Mouse (Mus musculus) E14TG2a.4 (cell line): ENCODE measurements at regions not wholly inside any gene's neighbourhood (a gene's known extent, or its start where the extent isn't known, plus 50 kb on each side); places are given as distances from the start of the nearest gene placed in this dataset.

Source experiments
- CTCF ChIP-seq: conservative IDR thresholded peaks from 2 replicates; pipeline ENCODE4 v1.5.1; 2014; ENCODE audit warnings: low read length
- NANOG ChIP-seq: IDR thresholded peaks from 2 replicates; pipeline ENCODE4 v1.6.1; 2014; ENCODE audit warnings: borderline replicate concordance, low read length, mixed read lengths
- POU5F1 ChIP-seq: IDR thresholded peaks from 2 replicates; pipeline ENCODE4 v1.6.1; 2014; ENCODE audit warnings: low read length, borderline replicate concordance

DNA sequence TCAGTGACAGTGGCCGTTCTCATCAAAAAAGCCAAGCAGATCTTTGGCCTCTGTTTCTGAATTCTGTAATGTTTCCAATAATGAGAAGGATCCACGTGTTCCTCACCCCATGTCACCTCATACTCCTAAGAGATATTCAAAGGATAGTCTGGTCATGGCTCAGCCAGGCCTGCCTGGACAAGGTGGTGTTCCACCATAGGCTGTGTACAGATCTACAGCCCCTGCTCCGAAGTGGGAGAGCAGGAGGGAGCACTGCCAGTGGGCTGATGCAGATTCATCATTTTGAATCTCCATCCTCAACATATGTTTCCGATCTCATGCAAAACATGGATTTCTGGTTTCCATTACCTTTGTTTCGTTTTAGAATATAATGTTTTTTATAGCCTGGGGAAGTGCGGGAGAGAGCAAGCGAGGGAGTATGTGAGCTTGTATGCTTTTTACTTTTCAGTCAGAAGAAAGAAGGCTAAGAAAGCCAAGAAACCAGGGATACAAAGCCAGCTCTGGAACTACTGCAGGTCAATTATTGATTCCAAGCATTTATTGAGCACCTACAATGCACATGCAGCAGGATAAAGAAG is 166.5 kb upstream of the Usp24 start:
- no peak for TF ChIP-seq CTCF
- no peak for TF ChIP-seq NANOG
- TF ChIP-seq POU5F1: no peak
